Mouse (Mus musculus): ENCODE results near the gene Nckap1l.

DNA sequence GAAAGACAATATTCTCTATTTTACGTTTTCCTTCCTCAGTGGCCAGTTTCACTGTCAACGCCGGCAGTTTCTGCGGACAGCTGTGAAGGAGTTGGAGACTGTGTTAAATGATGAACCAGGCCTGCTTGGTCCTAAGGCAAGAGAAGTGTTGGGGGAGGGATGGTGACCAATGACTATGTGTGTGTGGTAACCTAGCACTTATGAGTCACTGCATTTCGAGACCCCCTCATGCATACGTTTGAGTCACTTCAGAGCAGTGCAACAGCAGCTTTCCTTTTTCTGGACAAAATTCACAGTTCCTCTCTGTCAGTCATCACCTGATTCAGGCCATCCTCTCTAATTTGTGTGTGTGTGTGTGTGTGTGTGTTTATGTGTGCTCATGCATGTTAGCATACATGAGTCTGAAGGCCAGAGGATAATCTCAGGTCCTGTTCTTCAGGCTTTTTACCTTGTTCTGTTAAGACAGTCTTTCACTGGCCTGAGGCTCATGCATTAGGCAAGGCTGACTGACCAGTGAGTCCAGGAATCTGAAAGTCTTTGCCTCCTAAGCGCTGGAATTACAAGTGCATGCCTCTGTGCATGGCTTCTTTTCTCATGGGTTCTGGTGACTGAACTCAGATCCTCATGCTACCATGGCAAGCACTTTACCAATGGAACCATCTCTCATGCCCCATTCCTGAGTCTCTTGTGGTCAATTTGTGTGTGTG, 18.0 kb downstream of the Nckap1l start:
- no peak for TF ChIP-seq CTCF (conservative IDR thresholded peaks at IDR 0.05; ENCODE audit: low read length)
- no peak for TF ChIP-seq POU5F1 (IDR thresholded peaks at IDR 0.05; ENCODE audit: borderline replicate concordance, low read length)

All from E14TG2a.4 (cell line).